Mouse (Mus musculus) spleen, adult 2 months (tissue): ENCODE data around the gene Trf. TPM values are rescaled to one million over a fixed set of nuclear protein-coding genes. Genes with fewer than 3 reads are reported as not detected.

Source experiments
- DNase-seq, 2 experiments: peaks; one replicate each; pipeline versions ENCODE4 v3.0.0 to v3.0.0-alpha.2; 2012 to 2021; ENCODE audit warnings: low spot score in 2 of 2, low read depth in 1 of 2
- H3K27ac ChIP-seq: fragments of 200-500 bp; 2 replicates; pipeline ENCODE4 v1.5.1; 2012; ENCODE audit warnings: low read length, inconsistent platforms; ENCODE audit not compliant: insufficient read depth
- H3K27me3 ChIP-seq: fragments of 200-500 bp; 2 replicates; pipeline ENCODE4 v1.6.1; 2012; ENCODE audit warnings: mild to moderate bottlenecking, moderate library complexity, low read length, inconsistent platforms; ENCODE audit not compliant: control insufficient read depth, insufficient read depth
- H3K36me3 ChIP-seq: fragments of 200-500 bp; 2 replicates; pipeline ENCODE4 v1.6.1; 2012; ENCODE audit warnings: mild to moderate bottlenecking, low read length, inconsistent platforms; ENCODE audit not compliant: control insufficient read depth, insufficient read depth
- H3K4me1 ChIP-seq: fragments of 200-500 bp; 2 replicates; pipeline ENCODE4 v1.6.1; 2011; ENCODE audit warnings: inconsistent platforms; ENCODE audit not compliant: control insufficient read depth, insufficient read depth, insufficient read length
- H3K4me3 ChIP-seq: fragments of 200-500 bp; 2 replicates; pipeline ENCODE4 v1.5.1; 2011; ENCODE audit warnings: mild to moderate bottlenecking, inconsistent platforms; ENCODE audit not compliant: insufficient read depth, insufficient read length; ENCODE audit errors: extremely low read depth
- CTCF ChIP-seq: fragments of 200-500 bp; IDR thresholded peaks from 2 replicates; pipeline ENCODE4 v1.5.1; 2011; ENCODE audit warnings: mild to moderate bottlenecking, inconsistent platforms; ENCODE audit not compliant: insufficient read depth, insufficient read length, insufficient replicate concordance; ENCODE audit errors: extremely low read depth
- POLR2A ChIP-seq: fragments of 200-500 bp; IDR thresholded peaks from 2 replicates; pipeline ENCODE4 v1.6.1; 2011; ENCODE audit warnings: low read depth, low read length, inconsistent platforms
- WGBS: fragments of 180-500 bp; shearing (Covaris S2); methylation state at CpG from one replicate; pipeline ENCODE4 v1.1.7; 2018; 5-methylcytosine and 5-hydroxymethylcytosine counted together
- polyA plus RNA-seq: library from polyadenylated mRNA; depleted of rRNA; stranded (reverse); fragments of >200 nt; gene quantifications from 2 replicates; pipeline ENCODE4 v1.2.3, GENCODE M21; 2012

Gene Trf
- polyA plus RNA-seq, 1 experiment, result 259 TPM

- no peak for TF ChIP-seq POLR2A
- no peak for TF ChIP-seq CTCF
- no peak for DNase-seq
- 63% methylated on average over 4 of the region's 4 CpGs for WGBS
- Histone ChIP-seq H3K4me1 (no peaks in the 10 kb centered on the region), H3K36me3 (no peaks in the 10 kb centered on the region), H3K27me3 (no peaks in the 10 kb centered on the region), H3K4me3 (no peak overlapping the region), H3K27ac (no peak overlapping the region)
Measured at GRCm38 (mm10) chr9:103248618-103249017, 18.4 kb upstream of the Trf start.

GRCm38 (mm10) chr9:103246526-103247168 lies 16.4 kb upstream of the Trf start:
- no peaks in the 10 kb centered on the region for H3K4me1 ChIP-seq
- H3K36me3 ChIP-seq, result no peaks in the 10 kb centered on the region
- H3K4me3 ChIP-seq, result no peak overlapping the region
- no peak for DNase-seq
- 79% methylated on average over 8 of the region's 8 CpGs for WGBS
- TF ChIP-seq CTCF (no peak), POLR2A (no peak)
- H3K27ac ChIP-seq, result no peak overlapping the region
- H3K27me3 ChIP-seq, result no peaks in the 10 kb centered on the region

- H3K27ac ChIP-seq, result no peak overlapping the region
- 93% methylated on average over 4 of the region's 4 CpGs for WGBS
Measured at GRCm38 (mm10) chr9:103243640-103244039, 13.4 kb upstream of the Trf start.

GRCm38 (mm10) chr9:103241206-103241605 lies 11.0 kb upstream of the Trf start:
- Histone ChIP-seq H3K4me1 (no peaks in the 10 kb centered on the region), H3K36me3 (no peaks in the 10 kb centered on the region), H3K4me3 (no peak overlapping the region), H3K27ac (no peak overlapping the region), H3K27me3 (no peaks in the 10 kb centered on the region)
- DNase-seq, result no peak
- WGBS, result 85% methylated on average over 2 of the region's 2 CpGs
- TF ChIP-seq POLR2A, result no peak
- no peak for TF ChIP-seq CTCF

More at GRCm38 (mm10) chr9:103243640-103244039, 13.4 kb upstream of the Trf start:
- no peak for DNase-seq
- Histone ChIP-seq H3K27me3 (no peaks in the 10 kb centered on the region), H3K4me1 (no peaks in the 10 kb centered on the region), H3K4me3 (no peak overlapping the region), H3K36me3 (no peaks in the 10 kb centered on the region)
- TF ChIP-seq CTCF, result no peak
- no peak for TF ChIP-seq POLR2A

- Histone ChIP-seq H3K36me3 (no peaks in the 10 kb centered on the region), H3K4me1 (no peaks in the 10 kb centered on the region), H3K27ac (no peak overlapping the region), H3K4me3 (no peak overlapping the region), H3K27me3 (no peaks in the 10 kb centered on the region)
- TF ChIP-seq POLR2A, result no peak
- no peak for TF ChIP-seq CTCF
- no peak for DNase-seq
- 91% methylated on average over 6 of the region's 6 CpGs for WGBS
Measured at GRCm38 (mm10) chr9:103239471-103239870, 9.2 kb upstream of the Trf start.

GRCm38 (mm10) chr9:103234565-103235165 lies 4.4 kb upstream of the Trf start:
- Histone ChIP-seq H3K27ac (no peak overlapping the region), H3K4me3 (no peak overlapping the region), H3K4me1 (peaks cover 2% of the 10 kb centered on the region; the same call in 1 of the 2 replicates), H3K36me3 (no peaks in the 10 kb centered on the region), H3K27me3 (no peaks in the 10 kb centered on the region)
- 63% methylated on average over 7 of the region's 7 CpGs for WGBS
- no peak for DNase-seq
- TF ChIP-seq POLR2A (no peak), CTCF (no peak)

GRCm38 (mm10) chr9:103234059-103234458 lies 3.8 kb upstream of the Trf start:
- DNase-seq, result no peak
- TF ChIP-seq CTCF, result no peak
- TF ChIP-seq POLR2A, result no peak
- no peak overlapping the region for H3K27ac ChIP-seq
- H3K4me1 ChIP-seq, result peaks cover 2% of the 10 kb centered on the region; the same call in 1 of the 2 replicates
- H3K36me3 ChIP-seq, result no peaks in the 10 kb centered on the region
- no peaks in the 10 kb centered on the region for H3K27me3 ChIP-seq
- H3K4me3 ChIP-seq, result no peak overlapping the region
- WGBS, result 48% methylated on average over 7 of the region's 7 CpGs
